ENCODE assay signal across 7 mouse cellular contexts in genomic region chr1:91098887-91099286, GRCm38 (mm10). TPM values are rescaled to one million over a fixed set of nuclear protein-coding genes. Genes with fewer than 3 reads are reported as not detected.
DNase-seq lines count a peak whose midpoint lies in the region; ATAC-seq and TF ChIP-seq lines count a peak whose summit lies in the region.

No protein-coding gene starts in this region.

- peaks cover 9% of the 10 kb centered on the region for H3K36me3 ChIP-seq in intestine, embryonic 14.5 days (ENCODE audit: control insufficient read depth, insufficient read depth, low read length)
- H3K36me3 ChIP-seq in midbrain, embryonic 13.5 days = no peaks in the 10 kb centered on the region
- H3K36me3 ChIP-seq in spleen, adult 2 months (ENCODE audit: control insufficient read depth, insufficient read depth, low read length) = peaks cover 5% of the 10 kb centered on the region

- 0 out of 2 replicates have a peak, but pooled peaks have one; percentile 48 for ATAC-seq in intestine, embryonic 14.5 days (replicated peaks; ENCODE audit: low FRiP score, low TSS enrichment, low read depth)
- peak; percentile 78 for ATAC-seq in midbrain, embryonic 13.5 days

- no peak overlapping the region for H3K4me3 ChIP-seq in intestine, embryonic 14.5 days (ENCODE audit: low read depth, low read length)
- no peak overlapping the region for H3K4me3 ChIP-seq in midbrain, embryonic 13.5 days (replicated peaks)
- H3K4me3 ChIP-seq in spleen, adult 2 months (ENCODE audit: extremely low read depth, insufficient read depth, insufficient read length) = no peak overlapping the region

- intact Hi-C loops in left cerebral cortex, postnatal 14 days (cut with DNase I) = loop anchor here (1.0 to 5.0 kb wide), 2 partner anchors 57 to 126 kb away; no protein-coding TSS in a partner anchor

- TF ChIP-seq POLR2A in spleen, adult 2 months (IDR thresholded peaks at IDR 0.05; ENCODE audit: low read depth, low read length) = no peak

- peak; percentile 74 for DNase-seq in ZHBTc4 (ENCODE audit: low read depth, low spot score)
- DNase-seq in cerebellum, postnatal 14 days = peak; percentile 79 to 86
- peak; percentile 49 to 70 for DNase-seq in gastrocnemius, postnatal 4 days (ENCODE audit: low spot score in 2 of 2)
- DNase-seq in intestine, embryonic 14.5 days (ENCODE audit: low spot score) = peak; percentile 89
- peak; percentile 69 to 70 for DNase-seq in left cerebral cortex, postnatal 14 days (ENCODE audit: low spot score in 2 of 2)
- peak; percentile 49 to 71 for DNase-seq in spleen, adult 2 months (ENCODE audit: low read depth in 1 of 2, low spot score in 2 of 2)

- no peaks in the 10 kb centered on the region for H3K27me3 ChIP-seq in intestine, embryonic 14.5 days (replicated peaks; ENCODE audit: control insufficient read depth, insufficient read depth, low read length)
- H3K27me3 ChIP-seq in midbrain, embryonic 13.5 days = no peaks in the 10 kb centered on the region
- no peaks in the 10 kb centered on the region for H3K27me3 ChIP-seq in spleen, adult 2 months (ENCODE audit: control insufficient read depth, insufficient read depth, low read length)

- no peak overlapping the region for H3K9ac ChIP-seq in intestine, embryonic 14.5 days (ENCODE audit: low read length)
- H3K9ac ChIP-seq in midbrain, embryonic 13.5 days (replicated peaks) = no peak overlapping the region

- no peaks in the 10 kb centered on the region for H3K9me3 ChIP-seq in intestine, embryonic 14.5 days (ENCODE audit: control insufficient read depth, low read length)
- H3K9me3 ChIP-seq in midbrain, embryonic 13.5 days = no peaks in the 10 kb centered on the region

- TF ChIP-seq CTCF in spleen, adult 2 months (IDR thresholded peaks at IDR 0.05; ENCODE audit: extremely low read depth, insufficient read depth, insufficient read length, insufficient replicate concordance) = peak; percentile 87; the same call in 1 of the 2 replicates

- H3K4me1 ChIP-seq in intestine, embryonic 14.5 days (replicated peaks; ENCODE audit: control insufficient read depth, insufficient read depth, low read length) = peaks cover 24% of the 10 kb centered on the region
- no peaks in the 10 kb centered on the region for H3K4me1 ChIP-seq in midbrain, embryonic 13.5 days (replicated peaks)
- peaks cover 9% of the 10 kb centered on the region; the same call in 1 of the 2 replicates for H3K4me1 ChIP-seq in spleen, adult 2 months (ENCODE audit: control insufficient read depth, insufficient read depth, insufficient read length)

- no peak overlapping the region for H3K27ac ChIP-seq in intestine, embryonic 14.5 days (ENCODE audit: low read depth)
- H3K27ac ChIP-seq in midbrain, embryonic 13.5 days = no peak overlapping the region
- no peak overlapping the region for H3K27ac ChIP-seq in spleen, adult 2 months (ENCODE audit: insufficient read depth, low read length)

- no peak overlapping the region for H3K4me2 ChIP-seq in intestine, embryonic 14.5 days (ENCODE audit: low read length)
- H3K4me2 ChIP-seq in midbrain, embryonic 13.5 days (replicated peaks) = no peak overlapping the region

- 7% methylated on average over 6 of the region's 6 CpGs for WGBS in intestine, embryonic 14.5 days
- 10% methylated on average over 6 of the region's 6 CpGs for WGBS in midbrain, embryonic 13.5 days
- WGBS in spleen, adult 2 months = 34% methylated on average over 6 of the region's 6 CpGs

RNA-seq across cellular contexts. Expression of gene Rbm44, which starts 46.0 kb away (rescaled TPM):
- under 1 TPM in 1 of 2 experiments, not detected in 1; 0.10 TPM for total RNA-seq in gastrocnemius, postnatal 4 days (2021)
- 0.94 and 1.3 TPM in 2 replicates for polyA plus RNA-seq in intestine, embryonic 14.5 days (2014; fragmentation: Nextera tagmentation; extraction: Ambion mirVana)
- total RNA-seq in left cerebral cortex, postnatal 14 days (2021) = not detected
- polyA plus RNA-seq in midbrain, embryonic 13.5 days (2015; fragmentation: Nextera tagmentation; extraction: Ambion mirVana) = 0.34 and 0.45 TPM in 2 replicates
- polyA plus RNA-seq in spleen, adult 2 months (2012; rRNA removed) = 0.05 TPM in 1 of 2 replicates, not detected in the other
